Mouse (Mus musculus) adrenal gland, postnatal 4 days (tissue): ENCODE measurements around the gene Epha4. TPM values are rescaled to one million over a fixed set of nuclear protein-coding genes. Genes with fewer than 3 reads are reported as not detected.

ENCODE experiments used
- DNase-seq, 2 experiments: peaks; one replicate each; pipeline ENCODE4 v3.0.0; 2021 to 2022; ENCODE audit warnings: low spot score in 2 of 2, mixed read lengths in 2 of 2
- total RNA-seq, 2 experiments: library from RNA; stranded (reverse); gene quantifications; 2 replicates each; pipeline ENCODE4 v1.2.3; 2021

Epha4 gene
- total RNA-seq, 2 experiments from 2014 or later = 4.5 to 10.1 TPM

DNA sequence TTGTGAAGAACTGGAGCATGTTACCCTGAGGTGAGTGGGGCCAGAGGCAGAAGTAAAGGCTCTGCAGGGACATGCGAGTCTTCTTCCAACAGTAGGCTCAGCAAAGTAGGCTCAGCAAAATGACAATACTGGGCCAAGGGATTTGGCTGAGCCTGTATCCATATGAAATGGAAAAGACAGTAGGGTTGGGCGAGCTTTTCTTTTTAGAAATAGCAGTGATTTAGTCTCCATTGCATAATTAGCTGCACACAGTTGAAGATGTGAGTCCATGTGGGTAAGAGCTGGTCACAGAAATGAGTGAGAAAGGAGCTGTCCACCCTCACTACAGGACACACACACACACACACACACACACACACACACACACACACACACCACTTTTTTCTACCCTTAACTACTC is 104.2 kb downstream of the Epha4 start:
- no peak for DNase-seq

- DNase-seq = no peak
Observed at GRCm38 (mm10) chr1:77410153-77410552, 104.7 kb downstream of the Epha4 start.

GRCm38 (mm10) chr1:77409509-77409908 is 105.4 kb downstream of the Epha4 start:
- DNase-seq = no peak

DNA sequence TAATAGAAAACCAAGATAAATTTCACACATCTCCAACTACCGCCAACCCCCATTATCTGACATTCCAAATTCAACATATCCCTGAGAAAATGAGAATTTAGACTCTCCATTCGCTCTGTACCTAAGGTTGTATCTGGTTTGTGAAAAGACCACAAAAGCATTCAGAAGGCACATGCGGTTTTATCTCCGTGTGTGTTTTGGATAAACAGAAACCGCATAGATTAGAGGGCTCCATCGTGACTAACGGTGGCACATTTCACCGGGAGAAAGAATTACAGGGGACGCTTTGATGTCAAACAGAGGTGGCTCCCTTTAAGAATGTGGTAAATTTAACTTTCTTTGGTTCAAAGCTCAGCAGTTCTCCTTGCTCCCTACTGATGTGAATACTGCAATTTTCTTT is 107.5 kb downstream of the Epha4 start:
- DNase-seq = no peak

DNA sequence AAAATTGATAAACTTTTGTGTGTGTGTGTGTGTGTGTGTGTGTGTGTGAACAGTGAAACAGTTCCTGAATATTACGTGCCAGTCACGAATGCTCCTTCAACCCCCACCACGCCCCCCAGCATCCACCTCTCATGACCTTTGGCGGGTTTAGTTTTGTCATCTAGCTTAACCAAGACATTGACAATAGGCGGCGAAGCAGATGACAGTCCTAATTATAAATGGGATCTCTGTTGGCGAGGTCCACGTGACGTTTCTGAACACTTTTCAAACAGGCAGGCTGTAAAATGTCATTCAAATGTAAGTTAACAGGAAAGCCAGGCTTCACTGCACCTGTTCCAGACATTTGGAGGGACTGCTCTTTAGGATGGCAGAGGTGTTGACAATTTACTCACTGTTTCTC is 108.3 kb downstream of the Epha4 start:
- DNase-seq = no peak

DNA sequence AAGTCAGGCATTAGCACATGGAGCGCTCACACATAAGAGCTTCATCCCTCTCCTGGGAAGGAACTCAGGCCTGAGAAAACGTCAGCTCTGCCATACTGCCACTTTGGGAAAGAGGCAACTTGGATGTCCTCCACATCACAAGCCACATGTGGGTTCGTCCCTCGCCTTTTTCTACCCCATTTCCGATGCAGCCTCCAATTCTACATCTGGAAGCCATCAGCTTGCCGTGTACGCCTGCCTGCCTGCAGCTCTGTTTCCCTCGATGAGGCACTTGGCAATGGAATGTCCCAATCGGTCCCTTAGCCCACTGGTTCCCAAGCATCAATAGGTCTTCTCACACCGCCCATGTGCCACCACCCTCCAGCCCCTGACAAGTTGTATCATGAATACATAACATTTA is 110.4 kb downstream of the Epha4 start:
- DNase-seq = no peak

DNA sequence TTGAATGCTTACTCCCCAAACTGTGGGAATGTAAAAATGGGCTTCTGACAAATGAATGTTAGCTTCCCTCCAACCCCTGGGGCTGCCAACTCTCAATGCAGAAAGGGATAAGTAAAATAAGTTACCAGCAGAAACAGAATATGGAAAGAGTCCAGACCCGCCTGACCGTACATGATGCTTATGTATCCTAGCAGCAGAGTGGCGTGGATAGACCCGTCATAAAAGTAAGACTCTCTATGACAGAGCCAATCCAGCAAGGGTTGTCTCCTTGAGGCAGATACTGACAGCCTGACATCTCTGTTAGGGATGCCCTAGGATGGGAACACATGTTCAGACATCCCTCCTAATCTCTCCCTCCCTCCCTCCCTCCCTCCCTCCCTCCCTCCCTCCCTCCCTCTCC is 111.9 kb downstream of the Epha4 start:
- DNase-seq = no peak

DNA sequence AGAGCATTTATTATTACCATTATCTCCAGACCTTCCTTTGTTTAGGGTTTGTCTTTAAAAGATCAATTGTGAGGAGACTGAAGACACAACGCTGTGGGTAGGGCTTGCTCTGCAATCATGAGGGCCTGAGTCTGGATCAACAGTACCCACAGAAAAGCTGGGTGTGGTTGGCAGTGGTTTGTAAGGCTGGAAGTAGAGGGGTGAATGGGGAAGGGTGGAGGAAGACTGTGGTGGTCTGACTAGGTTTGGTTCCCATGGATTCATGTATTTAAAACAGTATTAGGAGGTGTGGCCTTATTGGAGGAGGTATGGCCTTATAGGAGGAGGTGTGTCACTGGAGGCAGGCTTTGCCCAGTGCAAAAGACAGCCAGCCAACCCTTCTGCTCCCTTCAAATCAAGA is 113.4 kb downstream of the Epha4 start:
- DNase-seq = no peak

DNA sequence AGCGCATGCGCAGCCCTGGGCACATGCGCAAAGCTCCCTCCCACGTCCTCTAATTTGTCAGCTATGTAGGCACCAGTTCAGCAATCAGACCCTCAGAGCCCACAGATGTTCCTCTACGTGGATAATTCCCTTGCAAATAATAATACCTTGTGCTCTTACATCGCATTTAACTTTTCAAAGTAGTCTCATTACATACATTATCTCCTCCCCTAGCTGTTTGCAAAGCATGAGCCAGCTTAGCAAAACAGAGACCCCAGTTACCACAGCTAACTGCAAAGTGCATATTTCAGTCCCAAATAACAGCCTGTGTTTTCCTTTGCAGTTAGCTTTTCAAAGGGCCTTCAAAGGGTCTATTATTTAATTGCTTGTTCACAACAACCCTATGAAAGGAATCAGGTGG is 123.3 kb downstream of the Epha4 start:
- DNase-seq = no peak

- no peak for DNase-seq
Observed at GRCm38 (mm10) chr1:77389069-77389468, 125.8 kb downstream of the Epha4 start.

GRCm38 (mm10) chr1:77388556-77388955 is 126.3 kb downstream of the Epha4 start:
- DNase-seq = no peak

GRCm38 (mm10) chr1:77385613-77386012 is 129.3 kb downstream of the Epha4 start:
- DNase-seq = no peak

- DNase-seq = no peak
Observed at GRCm38 (mm10) chr1:77383466-77383865, 131.4 kb downstream of the Epha4 start.

GRCm38 (mm10) chr1:77377550-77377980 is 137.3 kb downstream of the Epha4 start:
- no peak for DNase-seq

GRCm38 (mm10) chr1:77374054-77374453 is 140.8 kb downstream of the Epha4 start:
- DNase-seq = no peak

GRCm38 (mm10) chr1:77370921-77371320 is 144.0 kb downstream of the Epha4 start:
- no peak for DNase-seq

DNA sequence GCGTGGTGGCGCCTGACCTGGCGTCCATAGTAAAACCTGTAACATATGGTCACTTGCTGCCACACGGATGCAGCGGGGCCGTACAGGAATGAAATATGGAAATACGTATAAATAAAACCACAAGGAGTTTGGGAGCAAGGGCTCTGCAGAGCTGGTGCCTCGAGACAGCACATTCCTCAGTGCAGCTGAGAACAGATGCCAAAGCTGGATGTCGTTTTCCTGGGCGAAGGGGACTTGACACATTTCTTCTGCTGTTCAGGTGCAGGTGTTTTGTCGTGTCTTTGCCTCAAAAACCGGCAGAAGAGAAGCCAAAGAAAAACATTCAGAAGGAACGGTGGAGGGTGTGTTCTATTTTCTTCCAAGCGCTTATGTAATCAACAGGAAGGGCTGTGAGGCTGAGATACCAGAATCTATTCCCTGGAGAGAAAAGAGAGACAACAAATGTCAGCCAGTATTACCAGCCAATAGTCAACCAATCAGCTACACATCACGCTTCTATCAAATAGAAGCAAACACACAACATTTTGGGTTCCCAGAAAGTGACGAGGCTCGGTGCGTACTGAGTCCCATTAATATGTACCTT is 145.5 kb downstream of the Epha4 start:
- DNase-seq = no peak

- DNase-seq = no peak
Observed at GRCm38 (mm10) chr1:77365850-77366249, 149.0 kb downstream of the Epha4 start.

GRCm38 (mm10) chr1:77364596-77364995 is 150.3 kb downstream of the Epha4 start:
- DNase-seq = no peak

- DNase-seq = no peak
Observed at GRCm38 (mm10) chr1:77363848-77364247, 151.0 kb downstream of the Epha4 start.

DNA sequence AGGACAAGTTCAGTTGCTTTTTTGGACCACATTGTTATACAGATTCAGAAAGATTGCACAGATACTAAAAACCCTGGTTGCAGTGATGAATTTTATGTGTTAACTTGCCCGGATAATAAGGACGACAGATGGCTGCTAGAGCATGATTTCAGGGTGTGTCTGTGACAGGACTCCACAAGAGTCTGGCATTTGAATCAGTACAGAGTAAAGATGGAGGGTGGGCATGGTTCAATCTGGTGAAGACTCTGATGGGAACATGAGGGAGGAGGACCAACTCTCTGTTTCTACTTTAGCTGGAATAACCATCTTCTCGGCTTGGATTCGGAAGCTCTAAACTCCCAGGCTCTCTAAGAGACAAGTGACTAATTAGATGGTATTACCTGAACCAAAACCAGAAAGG is 168.4 kb downstream of the Epha4 start:
- no peak for DNase-seq

- no peak for DNase-seq
Observed at GRCm38 (mm10) chr1:77343792-77344191, 171.1 kb downstream of the Epha4 start.

DNA sequence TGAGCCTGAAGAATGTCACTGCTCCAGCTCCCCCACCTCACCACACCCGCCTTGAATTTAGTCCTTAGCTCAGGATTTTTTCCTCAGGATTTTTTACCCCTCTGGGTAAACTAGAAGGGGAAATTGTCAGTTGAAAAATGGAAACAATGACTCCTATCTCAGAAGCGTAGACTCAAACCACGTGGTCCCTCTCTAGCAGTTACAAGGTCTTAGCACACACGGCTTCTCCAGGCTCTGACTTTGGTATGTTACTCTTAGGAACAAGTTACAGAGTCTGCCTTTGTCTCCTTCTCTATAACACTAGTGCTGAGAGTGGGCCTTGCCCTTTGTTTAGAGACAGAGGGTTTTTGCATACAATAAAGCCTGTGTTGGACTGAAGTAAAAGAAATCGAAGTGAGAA is 175.2 kb downstream of the Epha4 start:
- DNase-seq = no peak

DNA sequence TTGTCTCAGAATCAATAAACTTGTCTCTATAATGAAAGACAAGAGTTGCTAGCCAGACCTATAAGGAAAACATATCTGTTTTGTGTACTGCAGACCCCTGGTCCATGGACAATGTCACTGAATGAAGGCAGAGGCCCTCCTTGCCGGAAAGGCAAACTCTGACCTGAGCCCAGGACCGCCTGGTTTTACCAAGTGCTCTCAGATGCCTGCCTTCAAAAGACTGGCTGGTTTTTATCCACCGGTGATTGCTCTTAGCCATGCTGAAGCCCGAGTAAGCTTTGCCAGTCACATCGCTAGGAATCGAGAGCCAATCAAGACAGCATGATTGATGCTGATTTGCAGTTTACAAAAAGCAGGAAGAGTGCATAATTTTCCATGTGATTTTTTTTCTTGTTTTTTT is 176.5 kb downstream of the Epha4 start:
- no peak for DNase-seq
